Mouse (Mus musculus): ENCODE data around the gene Hipk1. TPM values are rescaled to one million over a fixed set of nuclear protein-coding genes. Genes with fewer than 3 reads are reported as not detected.
"Not testable (repeated sequence)": the region's sequence is repeated elsewhere in the genome, so short reads cannot be mapped to it uniquely, and the experiment has no call there.

Hipk1 gene
- total RNA-seq, 2 experiments from 2014 or later, result 68.5 to 141 TPM

DNA sequence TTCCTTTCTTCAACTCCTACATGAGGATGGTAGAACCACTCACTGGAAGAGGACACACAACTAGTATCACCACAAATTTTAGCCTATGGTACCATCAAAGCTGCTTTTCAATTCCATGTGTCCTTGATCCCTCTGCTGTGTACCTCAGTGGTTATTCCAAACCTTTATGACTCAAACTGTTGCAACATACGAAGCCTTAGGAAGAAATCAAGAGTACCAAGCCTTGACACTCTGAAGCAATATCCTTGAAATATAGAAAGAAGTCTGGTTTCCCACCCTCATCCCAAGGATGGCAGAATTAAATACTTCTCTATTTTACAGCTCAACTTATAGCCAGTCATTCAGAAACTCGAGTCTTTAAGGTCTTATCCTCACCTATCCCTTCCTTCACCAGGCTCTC, 5.0 kb upstream of the Hipk1 start:
- no peak for ATAC-seq (replicated peaks; ENCODE audit: poor library complexity)

- no peak for ATAC-seq (replicated peaks; ENCODE audit: poor library complexity)
Observed at GRCm38 (mm10) chr3:103792566-103792965, 1.2 kb upstream of the Hipk1 start.

GRCm38 (mm10) chr3:103792111-103792406, 696 bp upstream of the Hipk1 start:
- not testable (repeated sequence) for ATAC-seq (replicated peaks; ENCODE audit: poor library complexity)

GRCm38 (mm10) chr3:103790346-103791145, 817 bp downstream of the Hipk1 start:
- ATAC-seq (replicated peaks; ENCODE audit: poor library complexity), result peak; percentile 11; the same call in 1 of the 2 replicates

DNA sequence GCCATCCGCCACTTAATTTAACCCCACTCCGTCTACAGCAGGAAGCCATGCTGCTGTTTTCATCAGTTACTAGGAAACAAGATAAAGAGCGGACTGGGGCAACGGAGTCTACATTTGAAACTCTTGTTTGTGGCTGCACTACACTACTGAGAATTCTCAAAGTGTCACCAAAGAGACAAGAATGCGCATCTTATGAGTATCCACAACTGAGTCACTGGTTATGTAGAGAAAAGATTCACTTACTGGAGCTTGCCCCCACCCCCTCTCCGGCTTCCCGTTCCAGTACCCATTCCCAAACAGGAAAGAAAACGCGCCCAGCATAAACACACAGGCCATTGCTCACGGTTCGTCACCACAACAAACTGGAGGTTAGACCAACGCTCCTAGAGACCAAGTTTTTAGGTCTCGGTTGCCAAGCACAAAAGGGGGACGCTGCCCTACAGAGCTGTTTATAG, 1.4 kb downstream of the Hipk1 start:
- peak; percentile 24 for ATAC-seq (replicated peaks; ENCODE audit: poor library complexity)

DNA sequence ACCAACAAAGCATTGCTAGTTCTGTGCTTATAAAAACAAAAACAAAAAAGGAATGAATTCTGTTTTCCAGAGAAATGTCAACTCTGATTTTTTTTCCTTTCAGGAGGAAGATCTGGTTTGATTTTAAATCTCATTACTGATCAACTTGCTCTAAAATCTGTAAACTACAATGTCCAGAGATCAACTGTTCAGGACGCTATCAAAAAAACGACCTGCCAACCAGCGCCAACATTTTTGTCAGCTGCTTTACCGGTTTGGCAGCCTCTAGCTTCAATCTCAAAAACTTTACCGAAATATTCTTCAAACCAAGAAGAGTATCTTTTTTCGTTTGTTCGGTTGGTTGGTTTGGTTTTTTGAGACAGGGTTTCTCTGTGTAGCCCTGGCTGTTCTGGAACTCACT, 2.3 kb downstream of the Hipk1 start:
- ATAC-seq (replicated peaks; ENCODE audit: poor library complexity), result no peak

- ATAC-seq (replicated peaks; ENCODE audit: poor library complexity), result peak; percentile 37
Observed at GRCm38 (mm10) chr3:103787225-103787624, 4.1 kb downstream of the Hipk1 start.

- no peak for ATAC-seq (replicated peaks; ENCODE audit: poor library complexity)
Observed at GRCm38 (mm10) chr3:103782844-103783609, 8.3 kb downstream of the Hipk1 start.

GRCm38 (mm10) chr3:103780777-103781176, 10.6 kb downstream of the Hipk1 start:
- ATAC-seq (replicated peaks; ENCODE audit: poor library complexity), result no peak

DNA sequence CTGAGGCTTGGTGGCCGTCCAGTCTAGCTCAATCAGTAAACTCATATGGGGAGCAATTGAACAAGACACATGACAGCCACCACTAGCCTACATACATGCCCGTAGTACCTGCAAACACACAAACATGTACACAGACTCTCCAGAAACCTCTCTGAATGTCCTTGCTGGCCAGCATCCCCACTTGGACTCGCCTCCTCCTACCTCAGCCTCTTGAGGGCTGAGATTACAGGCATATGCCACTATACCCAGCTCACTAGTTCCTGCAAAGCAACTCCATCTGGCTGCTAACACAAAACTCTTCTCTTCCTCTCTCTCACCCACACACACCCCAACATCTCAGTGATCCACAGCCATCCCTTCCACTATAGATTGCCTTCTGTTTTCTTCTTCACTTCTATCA, 11.1 kb downstream of the Hipk1 start:
- ATAC-seq (replicated peaks; ENCODE audit: poor library complexity), result no peak

GRCm38 (mm10) chr3:103779183-103779582, 12.2 kb downstream of the Hipk1 start:
- ATAC-seq (replicated peaks; ENCODE audit: poor library complexity), result peak; percentile 55

- ATAC-seq (replicated peaks; ENCODE audit: poor library complexity), result peak; percentile 27; the same call in 1 of the 2 replicates
Observed at GRCm38 (mm10) chr3:103778660-103779059, 12.7 kb downstream of the Hipk1 start.

DNA sequence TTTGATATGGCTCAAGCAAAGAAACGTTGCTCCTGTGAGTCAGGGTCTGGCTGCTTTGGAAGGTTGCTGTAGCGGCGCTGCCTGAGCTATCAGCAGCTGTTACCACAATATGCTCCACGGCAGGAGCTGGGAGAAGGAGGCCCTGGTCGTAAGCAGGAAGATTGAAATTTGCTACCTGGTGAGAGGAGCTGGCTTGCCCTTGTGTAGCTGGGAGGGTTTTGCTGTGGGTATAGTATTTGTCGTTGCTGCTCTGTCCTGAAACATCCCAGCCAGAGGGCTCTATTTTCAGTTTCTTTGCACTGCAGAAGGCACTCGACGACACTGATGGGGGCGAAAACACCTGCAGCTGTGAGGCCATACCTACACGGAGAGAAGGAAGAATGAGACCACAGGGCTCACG, 13.4 kb downstream of the Hipk1 start:
- ATAC-seq (replicated peaks; ENCODE audit: poor library complexity), result no peak

- ATAC-seq (replicated peaks; ENCODE audit: poor library complexity), result no peak
Observed at GRCm38 (mm10) chr3:103774009-103774408, 17.4 kb downstream of the Hipk1 start.

- ATAC-seq (replicated peaks; ENCODE audit: poor library complexity), result peak; percentile 40
Observed at GRCm38 (mm10) chr3:103773508-103773907, 17.9 kb downstream of the Hipk1 start.

DNA sequence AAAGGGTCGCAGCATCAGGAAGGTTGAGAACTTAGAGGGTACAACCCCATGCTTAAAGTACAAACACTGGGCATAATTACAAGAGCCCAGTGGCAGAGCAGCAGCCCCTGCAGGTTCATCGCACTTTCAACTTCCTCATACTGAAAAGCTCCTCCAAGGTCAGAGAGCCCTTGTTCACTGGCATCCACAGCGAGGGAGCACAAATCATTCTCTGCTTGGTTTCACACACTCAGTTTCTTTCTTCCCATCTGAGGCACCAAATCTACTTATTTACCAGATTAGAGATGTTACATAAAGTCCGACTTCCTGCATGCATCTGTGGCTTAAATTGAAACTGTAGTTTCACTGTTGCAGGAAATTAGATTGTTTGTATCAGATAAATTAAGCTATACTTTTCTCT, 18.5 kb downstream of the Hipk1 start:
- peak; percentile 63 for ATAC-seq (replicated peaks; ENCODE audit: poor library complexity)

DNA sequence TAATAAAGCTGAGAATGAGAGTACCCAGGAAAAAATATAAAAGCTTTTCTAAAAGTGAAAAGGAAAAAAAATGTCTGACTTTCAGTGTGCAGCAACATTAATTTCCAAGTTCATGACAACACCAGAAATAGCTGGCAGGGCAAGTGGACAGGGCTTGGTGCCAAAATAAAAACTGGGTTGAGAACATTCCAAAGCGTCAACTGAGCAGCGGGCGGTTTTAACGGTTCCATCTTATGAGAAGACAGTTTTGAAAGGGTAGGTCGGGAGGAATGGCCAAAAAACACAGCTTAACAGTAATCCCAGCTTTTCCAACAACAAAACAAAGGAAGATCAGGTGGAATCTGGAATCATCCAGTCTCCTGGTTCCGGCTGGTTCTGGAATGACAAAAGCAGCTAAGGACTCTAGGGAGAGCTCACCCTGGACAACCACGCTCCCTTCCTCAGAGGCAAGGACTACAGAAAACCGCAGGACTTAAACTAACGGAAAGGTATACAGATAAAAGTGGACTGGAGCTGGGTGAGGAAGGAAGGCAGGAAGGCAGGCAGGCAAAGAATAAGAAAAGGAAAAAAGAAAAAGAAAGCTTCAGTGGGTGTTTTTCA, 19.7 kb downstream of the Hipk1 start:
- peak; percentile 42; the same call in 1 of the 2 replicates for ATAC-seq (replicated peaks; ENCODE audit: poor library complexity)

DNA sequence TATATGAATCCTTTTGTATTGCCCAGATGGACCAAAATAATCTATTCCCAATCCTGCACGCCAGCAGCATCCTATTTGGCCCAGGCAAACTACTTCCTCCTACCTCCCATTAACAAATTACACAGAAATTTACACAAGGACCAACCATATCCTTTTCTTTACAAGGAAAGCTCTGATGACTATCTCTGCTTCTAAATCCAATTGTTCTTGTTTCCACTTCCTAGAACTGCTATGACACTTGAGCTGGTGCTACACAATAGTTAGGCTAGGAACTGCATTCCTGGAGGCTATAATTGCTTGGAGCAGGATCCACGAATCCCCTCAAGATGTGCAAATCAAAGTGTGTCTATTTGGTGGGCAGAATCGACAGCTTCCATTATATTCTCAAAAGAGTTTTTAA, 24.6 kb downstream of the Hipk1 start:
- no peak for ATAC-seq (replicated peaks; ENCODE audit: poor library complexity)

- ATAC-seq (replicated peaks; ENCODE audit: poor library complexity), result no peak
Observed at GRCm38 (mm10) chr3:103759261-103759970, 31.9 kb downstream of the Hipk1 start.

GRCm38 (mm10) chr3:103758456-103758855, 32.9 kb downstream of the Hipk1 start:
- ATAC-seq (replicated peaks; ENCODE audit: poor library complexity), result no peak

GRCm38 (mm10) chr3:103756920-103757319, 34.4 kb downstream of the Hipk1 start:
- no peak for ATAC-seq (replicated peaks; ENCODE audit: poor library complexity)
